Mouse (Mus musculus): ENCODE data around the gene Gm21915.

Gene Gm21915

GRCm38 (mm10) chr9:40717182-40717874 lies 46.9 kb downstream of the Gm21915 start:
- in situ Hi-C loops (cut with MseI, MboI) = no loop called here

GRCm38 (mm10) chr9:40717875-40718185 lies 47.4 kb downstream of the Gm21915 start:
- in situ Hi-C loops (cut with MseI, MboI) = no loop called here
